Mouse (Mus musculus) bone marrow, adult 2 months (tissue): ENCODE results near the gene Fcer2a.

ENCODE experiments used
- CTCF ChIP-seq: fragments of 200-500 bp; IDR thresholded peaks from 2 replicates; pipeline ENCODE4 v1.5.1; 2011; ENCODE audit warnings: low read length, control low read depth; ENCODE audit not compliant: control insufficient read depth, insufficient read depth
- POLR2A ChIP-seq: fragments of 200-500 bp; IDR thresholded peaks from 2 replicates; pipeline ENCODE4 v1.6.1; 2011; ENCODE audit warnings: low read depth, mild to moderate bottlenecking, control low read depth, low read length, borderline replicate concordance; ENCODE audit not compliant: control insufficient read depth

DNA sequence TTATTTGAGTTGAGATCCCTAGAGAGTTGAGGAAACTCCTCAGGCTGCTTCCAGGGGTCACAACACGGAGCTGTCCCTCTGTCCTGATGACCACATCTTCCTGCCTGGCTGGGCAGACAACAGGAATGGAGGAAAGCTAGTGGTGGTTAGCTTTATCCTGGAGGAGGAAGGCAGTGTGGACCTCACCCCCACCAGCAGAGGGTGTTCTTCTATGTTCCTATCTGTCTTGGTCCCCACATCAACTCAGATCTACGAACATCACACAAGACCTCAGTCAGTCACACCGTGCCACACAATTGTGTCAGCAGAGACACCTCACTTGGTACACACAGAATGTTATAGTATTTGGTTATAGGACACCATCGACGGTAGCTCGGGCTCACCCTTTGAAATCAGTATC, 6.4 kb downstream of the Fcer2a start:
- no peak for TF ChIP-seq POLR2A
- peak; percentile 43 for TF ChIP-seq CTCF
